In genomic region chr3:88363700-88364099, GRCm38 (mm10) we compare ENCODE assay signal across 8 mouse cellular contexts. TPM values are rescaled to one million over a fixed set of nuclear protein-coding genes. Genes with fewer than 3 reads are reported as not detected.
DNase-seq lines count a peak whose midpoint lies in the region; ATAC-seq lines count a peak whose summit lies in the region.

No protein-coding gene starts in this region.

- H3K36me3 ChIP-seq in forebrain, embryonic 10.5 days (replicated peaks) = peaks cover 45% of the 10 kb centered on the region
- peaks cover 24% of the 10 kb centered on the region for H3K36me3 ChIP-seq in forebrain, embryonic 16.5 days (ENCODE audit: control insufficient read depth, insufficient read depth)
- peaks cover 36% of the 10 kb centered on the region for H3K36me3 ChIP-seq in limb, embryonic 15.5 days
- peaks cover 30% of the 10 kb centered on the region for H3K36me3 ChIP-seq in stomach, embryonic 16.5 days (ENCODE audit: control insufficient read depth, insufficient read depth, low read length)

- no peak overlapping the region for H3K4me2 ChIP-seq in forebrain, embryonic 16.5 days (ENCODE audit: low read length)
- no peak overlapping the region for H3K4me2 ChIP-seq in limb, embryonic 15.5 days
- no peak overlapping the region for H3K4me2 ChIP-seq in stomach, embryonic 16.5 days (ENCODE audit: low read depth, low read length)

- no peaks in the 10 kb centered on the region for H3K9me3 ChIP-seq in forebrain, embryonic 10.5 days
- no peaks in the 10 kb centered on the region for H3K9me3 ChIP-seq in forebrain, embryonic 16.5 days (ENCODE audit: control insufficient read depth, low read length)
- no peaks in the 10 kb centered on the region for H3K9me3 ChIP-seq in limb, embryonic 15.5 days
- no peaks in the 10 kb centered on the region for H3K9me3 ChIP-seq in stomach, embryonic 16.5 days (replicated peaks; ENCODE audit: control insufficient read depth, low read length)

- H3K4me1 ChIP-seq in forebrain, embryonic 10.5 days = peaks cover 44% of the 10 kb centered on the region
- H3K4me1 ChIP-seq in forebrain, embryonic 16.5 days (replicated peaks; ENCODE audit: control insufficient read depth, insufficient read depth, low read length) = no peaks in the 10 kb centered on the region
- peaks cover 13% of the 10 kb centered on the region for H3K4me1 ChIP-seq in limb, embryonic 15.5 days
- peaks cover 12% of the 10 kb centered on the region; the same call in 1 of the 2 replicates for H3K4me1 ChIP-seq in stomach, embryonic 16.5 days (ENCODE audit: control insufficient read depth, insufficient read depth, low read length)

- peaks cover 41% of the 10 kb centered on the region for H3K27me3 ChIP-seq in forebrain, embryonic 10.5 days (ENCODE audit: poor library complexity, severe bottlenecking)
- H3K27me3 ChIP-seq in forebrain, embryonic 16.5 days (replicated peaks; ENCODE audit: control insufficient read depth, insufficient read depth, low read length) = no peaks in the 10 kb centered on the region; the same call in 1 of the 2 replicates
- peaks cover 17% of the 10 kb centered on the region for H3K27me3 ChIP-seq in limb, embryonic 15.5 days
- H3K27me3 ChIP-seq in stomach, embryonic 16.5 days (ENCODE audit: control insufficient read depth, insufficient read depth, low read length) = peaks cover 16% of the 10 kb centered on the region

- 0 out of 2 replicates have a peak overlapping the region, but pooled peaks have one; percentile 11 for H3K27ac ChIP-seq in forebrain, embryonic 10.5 days
- H3K27ac ChIP-seq in forebrain, embryonic 16.5 days (ENCODE audit: low read length) = no peak overlapping the region
- H3K27ac ChIP-seq in limb, embryonic 15.5 days = peak overlapping the region; percentile 62; the same call in 1 of the 2 replicates
- H3K27ac ChIP-seq in stomach, embryonic 16.5 days (ENCODE audit: low read length) = peak overlapping the region; percentile 26; the same call in 1 of the 2 replicates

- 72% methylated on average over 4 of the region's 4 CpGs for WGBS in forebrain, embryonic 10.5 days
- 37% methylated on average over 4 of the region's 4 CpGs for WGBS in forebrain, embryonic 16.5 days
- WGBS in limb, embryonic 15.5 days = 41% methylated on average over 4 of the region's 4 CpGs
- 61% methylated on average over 4 of the region's 4 CpGs for WGBS in stomach, embryonic 16.5 days

- DNase-seq in forebrain, embryonic 10.5 days (ENCODE audit: extremely low spot score, low spot score) = no peak
- DNase-seq in right cerebral cortex, postnatal 10 days (ENCODE audit: low spot score in 2 of 2) = peak; percentile 64 to 67
- no peak for DNase-seq in right cerebral cortex, postnatal 25 days
- no peak for DNase-seq in adrenal gland, adult 8-10 months

- H3K9ac ChIP-seq in forebrain, embryonic 16.5 days (replicated peaks; ENCODE audit: low read depth, low read length) = no peak overlapping the region
- no peak overlapping the region for H3K9ac ChIP-seq in limb, embryonic 15.5 days
- no peak overlapping the region for H3K9ac ChIP-seq in stomach, embryonic 16.5 days (ENCODE audit: low read length)

- 0 out of 2 replicates have a peak overlapping the region, but pooled peaks have one; percentile 31 for H3K4me3 ChIP-seq in forebrain, embryonic 10.5 days
- no peak overlapping the region for H3K4me3 ChIP-seq in forebrain, embryonic 16.5 days (replicated peaks; ENCODE audit: low read length)
- H3K4me3 ChIP-seq in limb, embryonic 15.5 days = no peak overlapping the region
- no peak overlapping the region for H3K4me3 ChIP-seq in stomach, embryonic 16.5 days (replicated peaks; ENCODE audit: low read length)

- no peak for ATAC-seq in forebrain, embryonic 16.5 days
- 0 out of 2 replicates have a peak, but pooled peaks have one; percentile 13 for ATAC-seq in limb, embryonic 15.5 days (ENCODE audit: insufficient number of reproducible peaks, low FRiP score, low TSS enrichment, low read depth)
- no peak for ATAC-seq in stomach, embryonic 16.5 days (ENCODE audit: insufficient read depth, low FRiP score)
- ATAC-seq in inflammation-experienced regulatory T-cells, adult 6 months = no peak

RNA-seq across cellular contexts. Expression of gene Paqr6, which starts 0.7 kb away (rescaled TPM):
- polyA plus RNA-seq in forebrain, embryonic 10.5 days (2016; fragmentation: Nextera tagmentation; extraction: Ambion mirVana) = 1.1 and 1.2 TPM in 2 replicates
- polyA plus RNA-seq in forebrain, embryonic 16.5 days (2015; fragmentation: Nextera tagmentation; extraction: Ambion mirVana) = 1.1 and 2.3 TPM in 2 replicates
- polyA plus RNA-seq in limb, embryonic 15.5 days (2015; fragmentation: Nextera tagmentation; extraction: Ambion mirVana) = 16.4 and 16.9 TPM in 2 replicates
- polyA plus RNA-seq in stomach, embryonic 16.5 days (2015; fragmentation: Nextera tagmentation; extraction: Ambion mirVana) = 19.9 and 24.9 TPM in 2 replicates
- total RNA-seq in adrenal gland, adult 8-10 months (2022) = 1 to 10 TPM; 4.1 to 6.9 (median 5.4) TPM
- polyA plus RNA-seq in inflammation-experienced regulatory T-cells, adult 6 months (2017; shearing (Covaris generic)) = not detected

RNA-seq across cellular contexts. Expression of gene Bglap3, which starts 8.8 kb away (rescaled TPM):
- polyA plus RNA-seq in forebrain, embryonic 10.5 days (2016; fragmentation: Nextera tagmentation; extraction: Ambion mirVana) = 0.10 and 0.24 TPM in 2 replicates
- polyA plus RNA-seq in forebrain, embryonic 16.5 days (2015; fragmentation: Nextera tagmentation; extraction: Ambion mirVana) = not detected in 2 replicates
- polyA plus RNA-seq in limb, embryonic 15.5 days (2015; fragmentation: Nextera tagmentation; extraction: Ambion mirVana) = 34.8 and 39.9 TPM in 2 replicates
- polyA plus RNA-seq in stomach, embryonic 16.5 days (2015; fragmentation: Nextera tagmentation; extraction: Ambion mirVana) = 9.8 and 26.1 TPM in 2 replicates
- 1 to 10 TPM in 2 of 4 experiments, under 1 TPM in 1, not detected in 1; 0.89 to 1.9 (median 1.3) TPM for total RNA-seq in adrenal gland, adult 8-10 months (2022)
- polyA plus RNA-seq in inflammation-experienced regulatory T-cells, adult 6 months (2017; shearing (Covaris generic)) = not detected

RNA-seq across cellular contexts. Expression of gene Bglap2, which starts 14.8 kb away (rescaled TPM):
- not detected in 2 replicates for polyA plus RNA-seq in forebrain, embryonic 10.5 days (2016; fragmentation: Nextera tagmentation; extraction: Ambion mirVana)
- 2.2 TPM in 1 of 2 replicates, not detected in the other for polyA plus RNA-seq in forebrain, embryonic 16.5 days (2015; fragmentation: Nextera tagmentation; extraction: Ambion mirVana)
- 1.5 and 2.4 TPM in 2 replicates for polyA plus RNA-seq in limb, embryonic 15.5 days (2015; fragmentation: Nextera tagmentation; extraction: Ambion mirVana)
- polyA plus RNA-seq in stomach, embryonic 16.5 days (2015; fragmentation: Nextera tagmentation; extraction: Ambion mirVana) = 4.4 and 12.2 TPM in 2 replicates
- total RNA-seq in adrenal gland, adult 8-10 months (2022) = 1 to 10 TPM in 1 of 4 experiments, not detected in 3; 2.1 TPM
- polyA plus RNA-seq in inflammation-experienced regulatory T-cells, adult 6 months (2017; shearing (Covaris generic)) = not detected

RNA-seq across cellular contexts. Expression of gene Bglap, which starts 20.6 kb away (rescaled TPM):
- polyA plus RNA-seq in forebrain, embryonic 10.5 days (2016; fragmentation: Nextera tagmentation; extraction: Ambion mirVana) = 0.84 TPM in 1 of 2 replicates, not detected in the other
- 1.1 TPM in 1 of 2 replicates, not detected in the other for polyA plus RNA-seq in forebrain, embryonic 16.5 days (2015; fragmentation: Nextera tagmentation; extraction: Ambion mirVana)
- 0.88 and 1.7 TPM in 2 replicates for polyA plus RNA-seq in limb, embryonic 15.5 days (2015; fragmentation: Nextera tagmentation; extraction: Ambion mirVana)
- polyA plus RNA-seq in stomach, embryonic 16.5 days (2015; fragmentation: Nextera tagmentation; extraction: Ambion mirVana) = not detected in 2 replicates
- 1 to 10 TPM in 2 of 4 experiments, under 1 TPM in 2; 0.77 to 7.8 (median 2.5) TPM for total RNA-seq in adrenal gland, adult 8-10 months (2022)
- polyA plus RNA-seq in inflammation-experienced regulatory T-cells, adult 6 months (2017; shearing (Covaris generic)) = not detected

RNA-seq across cellular contexts. Expression of gene Smg5, which starts 27.6 kb away (rescaled TPM):
- polyA plus RNA-seq in forebrain, embryonic 10.5 days (2016; fragmentation: Nextera tagmentation; extraction: Ambion mirVana) = 81.7 and 85.6 TPM in 2 replicates
- 57.5 and 65.9 TPM in 2 replicates for polyA plus RNA-seq in forebrain, embryonic 16.5 days (2015; fragmentation: Nextera tagmentation; extraction: Ambion mirVana)
- 42.7 and 42.9 TPM in 2 replicates for polyA plus RNA-seq in limb, embryonic 15.5 days (2015; fragmentation: Nextera tagmentation; extraction: Ambion mirVana)
- polyA plus RNA-seq in stomach, embryonic 16.5 days (2015; fragmentation: Nextera tagmentation; extraction: Ambion mirVana) = 40.0 and 42.9 TPM in 2 replicates
- total RNA-seq in adrenal gland, adult 8-10 months (2022) = 10 to 100 TPM; 48.2 to 66.6 (median 55.9) TPM
- 10 to 100 TPM; 26.1 to 47.1 (median 37.8) TPM for polyA plus RNA-seq in inflammation-experienced regulatory T-cells, adult 6 months (2017; shearing (Covaris generic))

Comparison
In these comparisons a context has a peak if more than half of its experiments do, and no peak if none do; other contexts are left out.
1. DNase-seq: peak in right cerebral cortex, postnatal 10 days (2 of 2); none in forebrain, embryonic 10.5 days (single experiment), right cerebral cortex, postnatal 25 days (single experiment) and adrenal gland, adult 8-10 months (single experiment).